Mouse (Mus musculus) embryonic facial prominence, embryonic 14.5 days (tissue): ENCODE measurements around the gene Fndc11. TPM values are rescaled to one million over a fixed set of nuclear protein-coding genes. Genes with fewer than 3 reads are reported as not detected.

Experiments
- ATAC-seq: fragments of 200-750 bp; cut with Nextera tagmentation; 2 replicates; pipeline ENCODE4 v1.8.0; 2017; ENCODE audit warnings: low read depth, moderate number of reproducible peaks, moderate TSS enrichment
- DNase-seq: peaks from one replicate; pipeline ENCODE4 v3.0.0-alpha.2; 2015; ENCODE audit warnings: low spot score
- H3K27ac ChIP-seq: fragments of 300-500 bp; sonication (generic); replicated peaks from 2 replicates; pipeline ENCODE4 v1.5.1; 2014; ENCODE audit warnings: low read depth, mild to moderate bottlenecking, low read length, moderate library complexity
- H3K27me3 ChIP-seq: fragments of 300-500 bp; sonication (generic); replicated peaks from 2 replicates; pipeline ENCODE4 v1.6.1; 2014; ENCODE audit warnings: low read length; ENCODE audit not compliant: control insufficient read depth, insufficient read depth
- H3K36me3 ChIP-seq: fragments of 300-500 bp; sonication (generic); 2 replicates; pipeline ENCODE4 v1.6.1; 2014; ENCODE audit warnings: low read length, mixed read lengths; ENCODE audit not compliant: control insufficient read depth, insufficient read depth
- H3K4me1 ChIP-seq: fragments of 300-500 bp; sonication (generic); 2 replicates; pipeline ENCODE4 v1.6.1; 2014; ENCODE audit warnings: antibody characterized with exemption, low read length; ENCODE audit not compliant: control insufficient read depth, insufficient read depth
- H3K4me2 ChIP-seq: fragments of 300-500 bp; sonication (generic); 2 replicates; pipeline ENCODE4 v1.6.1; 2014; ENCODE audit warnings: low read depth, mild to moderate bottlenecking, low read length, moderate library complexity, mixed read lengths
- H3K4me3 ChIP-seq: fragments of 300-500 bp; sonication (generic); 2 replicates; pipeline ENCODE4 v1.5.1; 2014; ENCODE audit warnings: low read depth, mild to moderate bottlenecking, low read length
- H3K9ac ChIP-seq: fragments of 300-500 bp; sonication (generic); 2 replicates; pipeline ENCODE4 v1.6.1; 2014; ENCODE audit warnings: low read depth, mild to moderate bottlenecking, low read length, moderate library complexity, mixed read lengths
- H3K9me3 ChIP-seq: fragments of 300-500 bp; sonication (generic); 2 replicates; pipeline ENCODE4 v1.6.1; 2016; ENCODE audit warnings: low read length; ENCODE audit not compliant: control insufficient read depth
- WGBS: fragments of 180-500 bp; shearing (Covaris S2); extraction: QIAGEN DNeasy Blood & Tissue Kit; methylation state at CpG from one replicate; pipeline ENCODE4 v1.1.7; 2014; 5-methylcytosine and 5-hydroxymethylcytosine counted together
- polyA plus RNA-seq: library from polyadenylated mRNA; unstranded; fragments of >200 nt; fragmentation: Nextera tagmentation; extraction: Ambion mirVana; gene quantifications from 2 replicates; pipeline ENCODE4 v1.2.1, GENCODE M21; 2014

Gene Fndc11
- polyA plus RNA-seq, 1 experiment from 2014 or later, result not detected

- H3K4me1 ChIP-seq, result no peaks in the 10 kb centered on the region
- DNase-seq, result no peak
- H3K36me3 ChIP-seq, result no peaks in the 10 kb centered on the region
- no peak overlapping the region for H3K4me2 ChIP-seq
- no peak overlapping the region for H3K4me3 ChIP-seq
- no peak for ATAC-seq
- 80% methylated on average over 1 of the region's 1 CpGs for WGBS
- no peak overlapping the region for H3K27ac ChIP-seq
- no peaks in the 10 kb centered on the region for H3K9me3 ChIP-seq
- H3K27me3 ChIP-seq, result no peaks in the 10 kb centered on the region
- no peak overlapping the region for H3K9ac ChIP-seq
Observed at GRCm38 (mm10) chr2:181228335-181228734, 8.5 kb downstream of the Fndc11 start.

- H3K27ac ChIP-seq, result no peak overlapping the region
- no peak overlapping the region for H3K9ac ChIP-seq
- no peak overlapping the region for H3K4me3 ChIP-seq
- no peak overlapping the region for H3K4me2 ChIP-seq
- no peak for DNase-seq
- no peak for ATAC-seq
- H3K27me3 ChIP-seq, result no peaks in the 10 kb centered on the region
- H3K36me3 ChIP-seq, result no peaks in the 10 kb centered on the region
- 81% methylated on average over 18 of the region's 20 CpGs for WGBS
- H3K4me1 ChIP-seq, result no peaks in the 10 kb centered on the region
- H3K9me3 ChIP-seq, result no peaks in the 10 kb centered on the region
Observed at GRCm38 (mm10) chr2:181231171-181231570, 11.4 kb downstream of the Fndc11 start.

- H3K27ac ChIP-seq, result no peak overlapping the region
- no peak for ATAC-seq
- H3K9me3 ChIP-seq, result no peaks in the 10 kb centered on the region
- H3K9ac ChIP-seq, result no peak overlapping the region
- DNase-seq, result no peak
- no peaks in the 10 kb centered on the region for H3K36me3 ChIP-seq
- H3K4me2 ChIP-seq, result no peak overlapping the region
- 89% methylated on average over 15 of the region's 15 CpGs for WGBS
- no peak overlapping the region for H3K4me3 ChIP-seq
- H3K4me1 ChIP-seq, result no peaks in the 10 kb centered on the region
- H3K27me3 ChIP-seq, result no peaks in the 10 kb centered on the region
Observed at GRCm38 (mm10) chr2:181233443-181233842, 13.6 kb downstream of the Fndc11 start.

DNA sequence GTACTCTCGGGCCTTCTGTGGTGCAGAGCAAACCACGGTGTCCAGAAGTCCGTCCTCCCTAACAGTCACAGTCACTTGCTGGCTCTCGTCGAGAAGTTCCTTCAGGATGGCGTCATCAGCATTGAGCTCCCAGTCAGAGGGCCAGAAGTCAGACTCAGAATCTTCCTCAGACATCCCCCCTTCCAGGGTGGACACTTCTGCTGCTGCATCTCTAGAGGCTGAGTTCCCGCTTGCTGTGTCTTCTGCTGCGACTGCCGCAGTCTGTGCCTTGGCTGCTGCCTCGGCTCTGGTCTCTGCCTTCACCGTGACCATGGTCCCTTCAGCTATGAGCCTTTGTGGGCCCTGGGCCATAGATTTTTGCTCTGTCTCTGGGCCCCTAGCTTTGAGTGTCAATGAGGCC, 14.9 kb downstream of the Fndc11 start:
- Histone ChIP-seq H3K4me2 (no peak overlapping the region), H3K4me3 (no peak overlapping the region), H3K9ac (no peak overlapping the region), H3K4me1 (no peaks in the 10 kb centered on the region), H3K27ac (no peak overlapping the region), H3K36me3 (no peaks in the 10 kb centered on the region), H3K9me3 (no peaks in the 10 kb centered on the region), H3K27me3 (no peaks in the 10 kb centered on the region)
- 90% methylated on average over 11 of the region's 11 CpGs for WGBS
- DNase-seq (no peak), ATAC-seq (no peak)

DNA sequence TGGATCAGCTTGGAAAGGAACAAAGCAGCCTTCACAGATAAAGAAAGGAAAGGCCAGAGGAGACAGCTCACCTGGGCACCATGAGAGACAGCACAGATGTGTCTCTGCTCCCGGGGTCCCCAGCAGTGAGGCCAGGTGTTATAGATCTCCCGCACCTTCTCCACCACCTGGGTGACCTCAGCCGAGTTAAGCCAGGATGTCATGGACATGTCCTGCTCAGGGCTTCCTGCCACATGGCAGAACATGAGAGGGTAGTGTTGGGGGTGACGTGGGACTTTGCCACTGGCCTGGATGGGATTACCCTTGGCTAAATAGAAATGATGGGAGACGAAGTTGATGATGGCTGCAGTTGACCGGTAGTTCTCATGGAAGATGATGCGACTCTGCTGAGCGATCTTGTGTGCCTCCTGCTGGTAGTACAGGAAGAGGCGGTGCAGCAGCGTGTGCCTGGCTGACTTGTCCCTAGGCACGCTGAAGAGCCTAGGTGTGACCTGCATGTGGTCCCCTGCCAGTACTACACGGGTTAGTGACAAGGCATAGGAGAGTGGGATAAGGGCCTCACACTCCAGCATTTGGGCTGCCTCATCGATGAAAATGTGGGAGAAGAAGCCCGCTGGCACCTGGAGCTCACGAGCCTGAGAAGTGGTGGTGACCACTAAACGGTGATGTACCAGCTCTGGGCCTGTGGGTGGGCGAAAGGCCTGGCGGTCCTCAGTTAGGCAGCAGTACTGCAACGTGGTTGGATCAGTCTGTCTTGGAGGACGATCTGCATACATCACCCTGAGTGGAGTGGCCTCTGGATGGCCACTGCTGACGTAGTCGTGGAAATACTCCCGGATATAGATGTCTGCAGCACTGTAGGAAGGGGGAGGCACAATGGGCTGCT, 16.1 kb downstream of the Fndc11 start:
- Histone ChIP-seq H3K9ac (no peak overlapping the region), H3K9me3 (no peaks in the 10 kb centered on the region), H3K4me3 (no peak overlapping the region), H3K4me1 (no peaks in the 10 kb centered on the region), H3K27me3 (no peaks in the 10 kb centered on the region), H3K27ac (no peak overlapping the region), H3K4me2 (no peak overlapping the region), H3K36me3 (no peaks in the 10 kb centered on the region)
- DNase-seq, result no peak
- no peak for ATAC-seq
- WGBS, result 82% methylated on average over 23 of the region's 23 CpGs

GRCm38 (mm10) chr2:181237251-181238014, 17.6 kb downstream of the Fndc11 start:
- ATAC-seq, result no peak
- DNase-seq, result no peak

GRCm38 (mm10) chr2:181238091-181238610, 18.3 kb downstream of the Fndc11 start:
- H3K4me3 ChIP-seq, result no peak overlapping the region
- no peaks in the 10 kb centered on the region for H3K27me3 ChIP-seq
- no peak for ATAC-seq
- H3K36me3 ChIP-seq, result no peaks in the 10 kb centered on the region
- H3K4me1 ChIP-seq, result peaks cover 4% of the 10 kb centered on the region; the same call in 1 of the 2 replicates
- H3K9ac ChIP-seq, result no peak overlapping the region
- no peaks in the 10 kb centered on the region for H3K9me3 ChIP-seq
- no peak overlapping the region for H3K27ac ChIP-seq
- no peak for DNase-seq
- H3K4me2 ChIP-seq, result no peak overlapping the region
- 73% methylated on average over 10 of the region's 10 CpGs for WGBS

More at GRCm38 (mm10) chr2:181237251-181238014, 17.6 kb downstream of the Fndc11 start:
- Histone ChIP-seq H3K27ac (no peak overlapping the region), H3K27me3 (no peaks in the 10 kb centered on the region), H3K4me2 (no peak overlapping the region), H3K9me3 (no peaks in the 10 kb centered on the region), H3K4me1 (peaks cover 4% of the 10 kb centered on the region; the same call in 1 of the 2 replicates), H3K9ac (no peak overlapping the region), H3K36me3 (no peaks in the 10 kb centered on the region), H3K4me3 (no peak overlapping the region)
- 85% methylated on average over 17 of the region's 17 CpGs for WGBS

DNA sequence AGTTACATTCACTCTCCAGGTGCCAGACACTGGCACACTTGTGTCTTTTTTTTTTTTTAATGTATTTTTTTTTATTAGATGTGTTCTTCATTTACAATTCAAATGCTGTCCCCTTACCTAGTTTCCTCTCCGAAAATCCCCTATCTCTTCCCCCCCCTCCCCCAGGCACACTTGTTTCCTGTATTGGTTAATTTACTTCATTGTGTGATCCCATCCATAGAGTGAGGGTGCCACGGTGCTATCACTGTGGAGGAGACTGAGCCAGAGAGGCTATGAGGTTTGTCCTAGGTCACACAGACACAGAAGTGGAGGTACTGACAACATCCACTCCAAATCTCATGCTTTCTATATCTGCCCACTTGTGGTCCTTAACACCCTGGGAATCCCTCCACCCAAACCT, 19.0 kb downstream of the Fndc11 start:
- H3K9me3 ChIP-seq, result no peaks in the 10 kb centered on the region
- H3K27ac ChIP-seq, result no peak overlapping the region
- H3K36me3 ChIP-seq, result no peaks in the 10 kb centered on the region
- no peaks in the 10 kb centered on the region for H3K27me3 ChIP-seq
- ATAC-seq (no peak), DNase-seq (no peak)
- 74% methylated on average over 2 of the region's 2 CpGs for WGBS
- peaks cover 4% of the 10 kb centered on the region; the same call in 1 of the 2 replicates for H3K4me1 ChIP-seq
- H3K9ac ChIP-seq, result no peak overlapping the region
- no peak overlapping the region for H3K4me2 ChIP-seq
- H3K4me3 ChIP-seq, result no peak overlapping the region
